20 mouse cellular contexts compared by ENCODE assay signal in the genomic region with DNA sequence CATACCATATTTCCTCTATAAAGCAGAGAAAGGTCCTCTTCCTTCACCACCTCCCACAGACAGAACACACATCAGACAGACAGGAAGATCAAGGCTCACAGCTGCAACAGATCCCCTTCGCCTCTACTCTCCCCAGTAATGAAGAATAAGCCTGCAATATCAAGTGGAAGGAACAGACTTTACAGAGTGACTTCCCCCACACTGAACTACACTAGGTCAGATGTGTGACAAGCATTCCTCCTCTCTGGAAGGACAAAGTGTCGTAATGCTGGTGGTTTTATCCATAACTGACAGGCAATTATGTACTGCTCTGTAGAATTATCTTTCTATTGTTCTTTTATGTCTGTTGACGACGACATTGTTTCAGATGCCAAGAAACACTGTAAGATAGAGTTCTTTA.
DNase-seq lines count a peak whose midpoint lies in the region; ATAC-seq and TF ChIP-seq lines count a peak whose summit lies in the region.
"Had no signal": no experiment of that assay in that cellular context is flagged by ENCODE, and none has a peak within 500 bp of the region (broad histone marks: within the 10 kb centered on the region; RNA-seq: fewer than 3 reads in every experiment).

No protein-coding gene starts in this region.

- 0 out of 2 replicates have a peak, but pooled peaks cover 3% of the 10 kb centered on the region for H3K9me3 ChIP-seq in forebrain, postnatal 0 days (ENCODE audit: low read length)
- no peaks in the 10 kb centered on the region for H3K9me3 ChIP-seq in forebrain, embryonic 13.5 days (replicated peaks)
- no peaks in the 10 kb centered on the region for H3K9me3 ChIP-seq in lung, embryonic 15.5 days
- H3K9me3 ChIP-seq: embryonic facial prominence, embryonic 15.5 days; forebrain, embryonic 10.5 days; forebrain, embryonic 15.5 days; heart, embryonic 13.5 days; hindbrain, embryonic 15.5 days had no signal

- H3K4me1 ChIP-seq in forebrain, postnatal 0 days (ENCODE audit: insufficient read depth) = 0 out of 2 replicates have a peak, but pooled peaks cover 4% of the 10 kb centered on the region
- H3K4me1 ChIP-seq in forebrain, embryonic 13.5 days = peaks cover 15% of the 10 kb centered on the region
- 0 out of 2 replicates have a peak, but pooled peaks cover 7% of the 10 kb centered on the region for H3K4me1 ChIP-seq in lung, embryonic 15.5 days
- H3K4me1 ChIP-seq in cortical plate, adult 2 months (ENCODE audit: control insufficient read depth, insufficient read depth, low read length) = peaks cover 6% of the 10 kb centered on the region

- no peak overlapping the region for H3K9ac ChIP-seq in forebrain, postnatal 0 days
- H3K9ac ChIP-seq in forebrain, embryonic 13.5 days = no peak overlapping the region
- no peak overlapping the region for H3K9ac ChIP-seq in lung, embryonic 15.5 days
- H3K9ac ChIP-seq: embryonic facial prominence, embryonic 15.5 days; forebrain, embryonic 15.5 days; heart, embryonic 13.5 days; hindbrain, embryonic 15.5 days had no signal

- no peak for DNase-seq in forebrain, postnatal 0 days
- no peak for DNase-seq in lung, adult 18-20 months
- peak; percentile 34 for DNase-seq in 3T3-L1 (ENCODE audit: low read depth, low spot score)
- DNase-seq: B cell, adult 2 months; cerebellum, adult 2 months; cerebellum, postnatal 10 days; embryo, embryonic 11 days; gastrocnemius, postnatal 10 days; heart, postnatal 36 days had no signal

- peak; percentile 15; the same call in 1 of the 2 replicates for ATAC-seq in forebrain, postnatal 0 days
- ATAC-seq in forebrain, embryonic 13.5 days = no peak
- peak; percentile 57; the same call in 1 of the 2 replicates for ATAC-seq in lung, embryonic 15.5 days (ENCODE audit: borderline replicate concordance, extremely low read depth, low FRiP score, low TSS enrichment)
- ATAC-seq: CD4-positive, CD25-positive, alpha-beta regulatory T cell, adult 4 months; forebrain, embryonic 15.5 days had no signal

- 73% methylated on average over 4 of the region's 4 CpGs for WGBS in forebrain, postnatal 0 days
- WGBS in forebrain, embryonic 13.5 days = 83% methylated on average over 4 of the region's 4 CpGs
- 53% methylated on average over 4 of the region's 4 CpGs for WGBS in lung, embryonic 15.5 days

- H3K4me3 ChIP-seq in forebrain, postnatal 0 days (ENCODE audit: low read depth, low read length) = no peak overlapping the region
- H3K4me3 ChIP-seq in forebrain, embryonic 13.5 days = no peak overlapping the region
- H3K4me3 ChIP-seq in lung, embryonic 15.5 days = no peak overlapping the region
- no peak overlapping the region for H3K4me3 ChIP-seq in cortical plate, adult 2 months (ENCODE audit: insufficient read depth, low read length)
- H3K4me3 ChIP-seq: embryonic facial prominence, embryonic 15.5 days; erythroblast, embryonic 14.5 days; forebrain, embryonic 10.5 days; forebrain, embryonic 15.5 days; heart, embryonic 13.5 days; hindbrain, embryonic 15.5 days had no signal

- no peak for TF ChIP-seq CTCF in forebrain, postnatal 0 days (IDR thresholded peaks at IDR 0.05; ENCODE audit: low read depth)
- no peak for TF ChIP-seq CTCF in cortical plate, adult 2 months (IDR thresholded peaks at IDR 0.05; ENCODE audit: extremely low read depth, insufficient read depth, low read length)

- no peaks in the 10 kb centered on the region for H3K36me3 ChIP-seq in forebrain, postnatal 0 days (ENCODE audit: insufficient read depth)
- H3K36me3 ChIP-seq in forebrain, embryonic 13.5 days (ENCODE audit: poor library complexity, severe bottlenecking) = no peaks in the 10 kb centered on the region
- no peaks in the 10 kb centered on the region for H3K36me3 ChIP-seq in lung, embryonic 15.5 days
- H3K36me3 ChIP-seq: embryonic facial prominence, embryonic 15.5 days; forebrain, embryonic 10.5 days; forebrain, embryonic 15.5 days; G1E; heart, embryonic 13.5 days; hindbrain, embryonic 15.5 days had no signal

- H3K27ac ChIP-seq in forebrain, postnatal 0 days (ENCODE audit: low read depth, low read length) = no peak overlapping the region
- no peak overlapping the region for H3K27ac ChIP-seq in forebrain, embryonic 13.5 days
- H3K27ac ChIP-seq in lung, embryonic 15.5 days = no peak overlapping the region
- H3K27ac ChIP-seq in cortical plate, adult 2 months (ENCODE audit: insufficient read depth, low read length) = peak overlapping the region; percentile 53; the same call in 1 of the 2 replicates
- H3K27ac ChIP-seq: embryonic facial prominence, embryonic 15.5 days; forebrain, embryonic 10.5 days; forebrain, embryonic 15.5 days; heart, embryonic 13.5 days had no signal

- H3K4me2 ChIP-seq in forebrain, postnatal 0 days (ENCODE audit: low read depth) = no peak overlapping the region
- no peak overlapping the region for H3K4me2 ChIP-seq in forebrain, embryonic 13.5 days
- H3K4me2 ChIP-seq in lung, embryonic 15.5 days = no peak overlapping the region
- H3K4me2 ChIP-seq: embryonic facial prominence, embryonic 15.5 days; forebrain, embryonic 15.5 days; heart, embryonic 13.5 days; hindbrain, embryonic 15.5 days had no signal

- H3K27me3 ChIP-seq in forebrain, postnatal 0 days (ENCODE audit: insufficient read depth, low read length) = no peaks in the 10 kb centered on the region
- no peaks in the 10 kb centered on the region for H3K27me3 ChIP-seq in forebrain, embryonic 13.5 days
- H3K27me3 ChIP-seq in lung, embryonic 15.5 days = no peaks in the 10 kb centered on the region
- H3K27me3 ChIP-seq: embryonic facial prominence, embryonic 15.5 days; forebrain, embryonic 15.5 days; heart, embryonic 13.5 days; hindbrain, embryonic 15.5 days had no signal

- TF ChIP-seq POLR2A in cortical plate, adult 2 months (IDR thresholded peaks at IDR 0.05; ENCODE audit: extremely low read depth, insufficient read depth, low read length) = no peak
